Mouse (Mus musculus) forebrain, embryonic 11.5 days (tissue): ENCODE measurements around the gene Lias. TPM values are rescaled to one million over a fixed set of nuclear protein-coding genes. Genes with fewer than 3 reads are reported as not detected.
A peak's percentile ranks its signal among the peaks of the same experiment; 100 is the strongest.

ENCODE experiments used
- ATAC-seq: fragments of 200-750 bp; cut with Nextera tagmentation; replicated peaks from 2 replicates; pipeline ENCODE4 v1.8.0; 2017; ENCODE audit warnings: moderate TSS enrichment; ENCODE audit not compliant: low FRiP score
- DNase-seq: peaks from one replicate; pipeline ENCODE4 v3.0.0-alpha.2; 2017; ENCODE audit warnings: low spot score
- H3K27ac ChIP-seq: fragments of 300-500 bp; sonication (generic); 2 replicates; pipeline ENCODE4 v1.5.1; 2014; ENCODE audit warnings: low read depth, low read length
- H3K27me3 ChIP-seq: fragments of 300-500 bp; sonication (generic); 2 replicates; pipeline ENCODE4 v1.6.1; 2014; ENCODE audit warnings: mild to moderate bottlenecking, low read length, mixed read lengths; ENCODE audit not compliant: control insufficient read depth, insufficient read depth
- H3K36me3 ChIP-seq: fragments of 300-500 bp; sonication (generic); 2 replicates; pipeline ENCODE4 v1.6.1; 2014; ENCODE audit warnings: mild to moderate bottlenecking, low read length, moderate library complexity, mixed read lengths; ENCODE audit not compliant: control insufficient read depth, insufficient read depth
- H3K4me1 ChIP-seq: fragments of 300-500 bp; sonication (generic); replicated peaks from 2 replicates; pipeline ENCODE4 v1.6.1; 2014; ENCODE audit warnings: low read length, mixed read lengths; ENCODE audit not compliant: control insufficient read depth, insufficient read depth
- H3K4me2 ChIP-seq: fragments of 300-500 bp; sonication (generic); 2 replicates; pipeline ENCODE4 v1.6.1; 2014; ENCODE audit warnings: low read depth, mild to moderate bottlenecking, low read length, moderate library complexity, mixed read lengths; ENCODE audit not compliant: severe bottlenecking
- H3K4me3 ChIP-seq: fragments of 300-500 bp; sonication (generic); 2 replicates; pipeline ENCODE4 v1.5.1; 2014; ENCODE audit warnings: low read depth, low read length
- H3K9ac ChIP-seq: fragments of 300-500 bp; sonication (generic); 2 replicates; pipeline ENCODE4 v1.6.1; 2014; ENCODE audit warnings: low read length
- H3K9me3 ChIP-seq: fragments of 300-500 bp; sonication (generic); 2 replicates; pipeline ENCODE4 v1.6.1; 2016; ENCODE audit warnings: low read length, mixed read lengths; ENCODE audit not compliant: control insufficient read depth
- whole genome bisulfite sequencing: fragments of 180-500 bp; shearing (Covaris S2); extraction: QIAGEN DNeasy Blood & Tissue Kit; methylation state at CpG from one replicate; pipeline ENCODE4 v1.1.7; 2014; 5-methylcytosine and 5-hydroxymethylcytosine counted together
- polyA plus RNA-seq: library from polyadenylated mRNA; unstranded; fragments of >200 nt; fragmentation: Nextera tagmentation; extraction: Ambion mirVana; gene quantifications from 2 replicates; pipeline ENCODE4 v1.2.1, GENCODE M21; 2014

Lias gene
- polyA plus RNA-seq, 1 experiment from 2014 or later, result 67.5 TPM

DNA sequence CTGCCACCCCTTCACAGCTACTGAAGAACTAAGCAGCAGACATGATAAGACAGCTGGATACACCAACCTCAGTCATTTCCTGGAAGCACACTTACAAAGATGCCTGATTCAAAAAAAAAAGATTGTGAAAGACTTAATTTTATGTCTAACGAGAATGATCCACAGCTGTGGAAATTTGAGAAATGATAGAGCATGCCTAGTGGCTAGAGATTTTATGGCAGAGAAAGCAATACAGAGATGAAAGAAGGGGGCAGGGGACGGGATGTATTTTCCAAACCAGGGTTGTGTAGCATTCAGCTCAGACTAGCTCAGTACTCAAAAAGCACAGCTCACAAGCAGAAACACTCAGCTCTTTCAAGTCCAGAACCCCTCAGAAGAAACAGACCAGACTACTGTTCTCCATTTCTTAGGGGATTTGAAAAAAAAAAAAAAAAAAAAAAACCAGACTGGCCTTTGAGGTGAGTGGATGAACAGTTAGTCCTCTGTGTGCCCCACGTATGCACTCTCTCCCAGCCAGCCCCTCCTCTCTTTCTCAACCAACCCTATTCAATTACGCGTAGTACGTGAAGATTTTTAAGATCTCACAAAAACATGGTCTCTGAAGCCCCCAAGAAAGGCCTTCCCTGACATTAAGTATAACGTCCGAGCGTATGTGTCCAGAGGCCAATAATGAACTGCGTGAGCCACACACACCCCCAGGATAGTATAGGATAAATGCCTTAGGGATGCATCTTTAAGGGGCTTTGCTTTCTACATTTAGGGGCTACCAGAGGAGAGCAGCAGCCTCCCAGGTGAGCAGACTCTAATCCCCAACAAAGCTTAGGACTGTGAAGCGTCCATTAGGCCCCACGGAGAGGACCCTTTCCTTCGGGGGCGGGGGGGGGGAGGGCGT, 43.4 kb downstream of the Lias start:
- Histone ChIP-seq H3K27me3 (no peaks in the 10 kb centered on the region), H3K9me3 (no peaks in the 10 kb centered on the region), H3K9ac (peak overlapping the region; percentile 79), H3K4me3 (peak overlapping the region; percentile 68), H3K36me3 (no peaks in the 10 kb centered on the region), H3K4me2 (peak overlapping the region; percentile 90), H3K4me1 (no peaks in the 10 kb centered on the region), H3K27ac (no peak overlapping the region)
- DNase-seq (no peak), ATAC-seq (peak; percentile 13; the same call in 1 of the 2 replicates)
- 6% methylated on average over 15 of the region's 15 CpGs for WGBS

DNA sequence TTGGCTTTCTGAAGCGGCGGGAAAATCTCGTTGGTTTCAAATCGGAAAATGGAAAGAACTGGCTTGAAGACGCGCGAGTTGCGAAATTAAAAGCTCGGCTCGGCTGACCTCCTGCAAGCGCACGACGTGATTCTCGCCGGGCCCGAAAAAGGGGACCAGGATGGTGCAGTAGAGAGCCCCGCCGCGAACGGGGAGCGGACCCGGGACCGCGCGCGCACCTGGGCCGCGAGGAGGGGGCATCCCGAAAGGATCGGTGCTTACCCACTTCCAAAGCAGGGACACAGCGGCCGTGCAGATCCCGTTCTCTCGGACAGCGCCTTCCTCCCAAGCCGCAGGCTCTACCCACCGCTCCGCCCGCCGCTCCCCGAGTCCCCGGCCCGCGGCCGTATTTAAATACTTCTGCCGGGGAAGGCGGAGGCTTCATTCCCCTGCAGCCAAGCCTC, 44.1 kb downstream of the Lias start:
- under 1% methylated on average over 46 of the region's 47 CpGs for WGBS
- no peaks in the 10 kb centered on the region for H3K27me3 ChIP-seq
- no peaks in the 10 kb centered on the region for H3K4me1 ChIP-seq
- H3K4me2 ChIP-seq, result peak overlapping the region; percentile 90
- H3K9ac ChIP-seq, result peak overlapping the region; percentile 79
- ATAC-seq (no peak; the same call in 1 of the 2 replicates), DNase-seq (no peak)
- H3K9me3 ChIP-seq, result no peaks in the 10 kb centered on the region
- H3K27ac ChIP-seq, result no peak overlapping the region
- no peaks in the 10 kb centered on the region for H3K36me3 ChIP-seq
- peak overlapping the region; percentile 68 for H3K4me3 ChIP-seq

DNA sequence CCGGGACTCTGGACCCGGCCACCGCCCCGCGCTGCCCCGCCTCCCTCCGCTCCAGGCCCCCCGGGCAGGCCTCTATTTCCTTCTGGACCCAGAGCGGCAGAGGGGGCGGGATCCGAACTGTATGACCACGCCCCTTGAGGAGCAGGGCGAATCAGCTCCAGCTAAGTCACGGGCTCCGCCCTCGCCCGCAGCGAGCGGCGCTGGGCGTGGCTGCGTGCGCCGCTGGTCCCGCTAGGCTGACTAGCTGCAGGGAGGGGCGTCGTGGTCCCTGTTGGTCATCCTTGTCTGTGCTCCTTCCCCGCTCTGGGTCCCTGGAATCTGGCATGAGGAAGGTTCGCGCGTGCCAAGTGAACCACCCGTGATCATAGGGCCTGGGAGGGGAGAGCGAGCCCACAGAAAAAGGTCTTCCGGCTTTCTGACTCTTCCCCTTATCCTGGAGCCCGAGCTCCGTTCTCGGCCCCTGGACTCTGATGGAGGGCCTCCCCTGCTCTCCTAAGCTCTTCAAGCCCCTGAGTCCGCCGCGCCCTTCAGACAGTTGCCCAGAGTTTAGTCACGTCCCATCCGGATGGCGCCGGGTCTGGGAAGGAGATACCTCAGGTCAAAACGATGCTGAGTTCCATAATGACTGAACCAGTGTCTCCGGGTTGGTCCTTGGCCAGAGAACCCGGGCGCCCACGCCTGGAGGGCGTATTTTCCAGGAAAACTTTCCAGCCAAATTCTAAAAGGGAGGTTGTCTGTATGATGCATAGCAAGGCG, 44.7 kb downstream of the Lias start, which contains the start of gene Ugdh:
Gene Ugdh (minus strand): TSS at position 144 of the 756 bp plus-strand sequence.
- under 1% methylated on average over 50 of the region's 51 CpGs for WGBS
- Histone ChIP-seq H3K36me3 (no peaks in the 10 kb centered on the region), H3K4me3 (peak within 1 kb of the TSS; percentile 68), H3K27ac (no peak within 1 kb of the TSS), H3K4me1 (no peaks in the 10 kb centered on the region), H3K9ac (peak within 1 kb of the TSS; percentile 79), H3K4me2 (peak within 1 kb of the TSS; percentile 90), H3K27me3 (no peaks in the 10 kb centered on the region), H3K9me3 (no peaks in the 10 kb centered on the region)
- peak; percentile 98 for DNase-seq
- peak; percentile 99 for ATAC-seq

DNA sequence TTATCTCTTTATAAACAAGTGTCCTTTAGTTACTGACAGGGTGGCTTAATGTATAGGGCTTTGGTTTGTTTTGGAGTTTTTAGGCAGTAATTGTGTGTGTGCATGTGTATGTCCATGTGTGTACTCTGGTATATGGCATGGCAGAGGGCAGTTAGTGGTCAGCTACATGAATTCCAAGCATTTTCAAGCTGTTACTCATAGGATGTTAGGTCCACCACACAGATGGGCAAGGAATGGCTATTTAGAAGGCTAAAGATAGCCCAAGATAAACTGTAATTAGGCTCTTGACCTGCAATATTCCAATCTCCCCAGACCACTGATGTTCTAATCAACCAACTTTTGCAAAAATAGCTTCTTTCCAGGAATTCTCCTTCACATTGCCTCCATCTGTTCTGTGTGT, 46.7 kb downstream of the Lias start:
- no peak overlapping the region for H3K4me3 ChIP-seq
- no peaks in the 10 kb centered on the region for H3K36me3 ChIP-seq
- H3K27ac ChIP-seq, result no peak overlapping the region
- no peaks in the 10 kb centered on the region for H3K9me3 ChIP-seq
- no peaks in the 10 kb centered on the region for H3K4me1 ChIP-seq
- no peaks in the 10 kb centered on the region for H3K27me3 ChIP-seq
- H3K4me2 ChIP-seq, result no peak overlapping the region
- DNase-seq (no peak), ATAC-seq (no peak)
- H3K9ac ChIP-seq, result no peak overlapping the region

DNA sequence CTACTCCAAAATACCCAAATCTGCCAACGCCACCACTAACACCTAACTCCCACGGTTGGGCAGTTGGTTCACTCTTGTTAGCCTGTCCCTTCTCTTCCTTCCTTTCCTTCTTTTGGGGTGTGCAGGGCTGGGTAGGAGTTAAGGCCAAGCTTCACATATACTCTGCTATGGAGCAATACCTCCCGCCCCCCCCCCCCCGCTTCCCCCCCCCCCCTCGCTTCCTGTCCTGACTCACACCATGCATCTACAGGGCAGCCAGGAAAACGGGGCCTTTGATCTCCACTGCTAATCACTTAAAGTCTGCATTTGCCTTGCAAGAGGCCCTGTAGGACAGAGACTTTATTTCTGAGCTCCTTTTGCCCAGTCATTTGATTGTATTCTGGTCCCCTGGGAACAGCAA, 53.7 kb downstream of the Lias start:
- DNase-seq (no peak), ATAC-seq (no peak)
- Histone ChIP-seq H3K9me3 (no peaks in the 10 kb centered on the region), H3K27ac (no peak overlapping the region), H3K36me3 (no peaks in the 10 kb centered on the region), H3K4me1 (no peaks in the 10 kb centered on the region), H3K4me3 (no peak overlapping the region), H3K9ac (no peak overlapping the region), H3K27me3 (no peaks in the 10 kb centered on the region), H3K4me2 (no peak overlapping the region)
- 76% methylated on average over 4 of the region's 6 CpGs for WGBS

GRCm38 (mm10) chr5:65446756-65447155, 55.5 kb downstream of the Lias start:
- Histone ChIP-seq H3K27ac (no peak overlapping the region), H3K27me3 (no peaks in the 10 kb centered on the region), H3K4me2 (no peak overlapping the region), H3K9me3 (no peaks in the 10 kb centered on the region), H3K36me3 (no peaks in the 10 kb centered on the region), H3K9ac (no peak overlapping the region), H3K4me1 (no peaks in the 10 kb centered on the region), H3K4me3 (no peak overlapping the region)
- WGBS, result 87% methylated on average over 2 of the region's 2 CpGs
- ATAC-seq, result no peak
- DNase-seq, result no peak

DNA sequence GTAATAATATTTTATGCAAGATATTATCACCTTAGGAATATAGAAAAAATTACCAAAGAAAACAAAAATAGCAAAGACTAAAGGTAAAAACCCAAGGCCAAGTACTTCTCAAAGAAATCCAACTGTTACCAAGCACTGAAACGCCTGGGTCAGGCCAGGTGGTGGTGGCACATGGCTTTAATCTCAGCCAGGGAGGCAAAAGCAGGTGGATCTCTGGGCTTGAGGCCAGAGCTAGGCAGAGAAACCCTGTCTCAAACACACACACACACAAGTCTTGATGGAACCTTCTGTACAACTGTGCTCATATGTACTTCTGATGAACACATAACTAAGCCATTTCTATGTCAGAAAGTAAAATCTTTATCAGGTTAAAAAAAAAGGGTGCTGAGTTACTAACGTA, 56.5 kb downstream of the Lias start:
- WGBS, result 81% methylated on average over 2 of the region's 2 CpGs
- H3K4me2 ChIP-seq, result no peak overlapping the region
- H3K4me1 ChIP-seq, result no peaks in the 10 kb centered on the region
- H3K36me3 ChIP-seq, result no peaks in the 10 kb centered on the region
- H3K9ac ChIP-seq, result no peak overlapping the region
- no peak overlapping the region for H3K27ac ChIP-seq
- DNase-seq, result no peak
- no peak overlapping the region for H3K4me3 ChIP-seq
- H3K9me3 ChIP-seq, result no peaks in the 10 kb centered on the region
- H3K27me3 ChIP-seq, result no peaks in the 10 kb centered on the region
- no peak for ATAC-seq

GRCm38 (mm10) chr5:65448941-65449340, 57.6 kb downstream of the Lias start:
- Histone ChIP-seq H3K4me1 (no peaks in the 10 kb centered on the region), H3K9ac (no peak overlapping the region), H3K9me3 (no peaks in the 10 kb centered on the region), H3K27me3 (no peaks in the 10 kb centered on the region), H3K4me3 (no peak overlapping the region), H3K27ac (no peak overlapping the region), H3K36me3 (no peaks in the 10 kb centered on the region), H3K4me2 (no peak overlapping the region)
- ATAC-seq (no peak), DNase-seq (no peak)
- 81% methylated on average over 4 of the region's 4 CpGs for WGBS
